Mouse (Mus musculus) liver, embryonic 14.5 days (tissue): ENCODE measurements around the gene Lrrc8a. TPM values are rescaled to one million over a fixed set of nuclear protein-coding genes. Genes with fewer than 3 reads are reported as not detected.

Experiments
- ATAC-seq: fragments of 200-750 bp; cut with Nextera tagmentation; 2 replicates; pipeline ENCODE4 v1.8.0; 2017; ENCODE audit warnings: moderate number of reproducible peaks, mild to moderate bottlenecking, moderate library complexity; ENCODE audit not compliant: insufficient read depth
- DNase-seq, 3 experiments: peaks; one replicate each; pipeline ENCODE4 v3.0.0-alpha.2; 2012 to 2013; ENCODE audit warnings: low read depth in 3 of 3, low spot score in 3 of 3
- H3K27ac ChIP-seq: fragments of 300-500 bp; sonication (generic); 2 replicates; pipeline ENCODE4 v1.5.1; 2014; ENCODE audit warnings: moderate library complexity, mild to moderate bottlenecking, control low read depth, inconsistent platforms
- H3K27me3 ChIP-seq: fragments of 300-500 bp; sonication (generic); 2 replicates; pipeline ENCODE4 v1.6.1; 2014; ENCODE audit warnings: mild to moderate bottlenecking, low read length, moderate library complexity; ENCODE audit not compliant: control insufficient read depth, insufficient read depth
- H3K36me3 ChIP-seq: fragments of 300-500 bp; sonication (generic); replicated peaks from 2 replicates; pipeline ENCODE4 v1.6.1; 2014; ENCODE audit warnings: low read depth; ENCODE audit not compliant: control insufficient read depth, insufficient read depth
- H3K4me1 ChIP-seq, 2 experiments: fragments of 200-500 bp in 1 of 2; fragments of 300-500 bp in 1 of 2; sonication (generic) in 1 of 2; replicated peaks; 2 replicates each; pipeline ENCODE4 v1.6.1; 2012 to 2014; ENCODE audit warnings: antibody characterized with exemption in 1 of 2, inconsistent platforms in 1 of 2, low read length in 1 of 2; ENCODE audit not compliant: control insufficient read depth in 2 of 2, insufficient read depth in 2 of 2
- H3K4me2 ChIP-seq: fragments of 300-500 bp; sonication (generic); 2 replicates; pipeline ENCODE4 v1.6.1; 2014; ENCODE audit warnings: low read depth, mild to moderate bottlenecking, control low read depth, moderate library complexity
- H3K4me3 ChIP-seq, 2 experiments: fragments of 200-500 bp in 1 of 2; fragments of 300-500 bp in 1 of 2; sonication (generic) in 1 of 2; 2 replicates each; pipeline ENCODE4 v1.5.1; 2012 to 2014; ENCODE audit warnings: low read depth in 2 of 2, low read length in 2 of 2, mild to moderate bottlenecking in 2 of 2, control low read depth in 1 of 2, inconsistent platforms in 1 of 2, moderate library complexity in 1 of 2; ENCODE audit not compliant: insufficient read depth in 1 of 2
- H3K9ac ChIP-seq: fragments of 300-500 bp; sonication (generic); replicated peaks from 2 replicates; pipeline ENCODE4 v1.6.1; 2014; ENCODE audit warnings: mild to moderate bottlenecking, control low read depth, moderate library complexity
- H3K9me3 ChIP-seq: fragments of 300-500 bp; sonication (generic); 2 replicates; pipeline ENCODE4 v1.6.1; 2016; ENCODE audit warnings: low read length, mixed read lengths; ENCODE audit not compliant: control insufficient read depth
- CTCF ChIP-seq: IDR thresholded peaks from 2 replicates; pipeline ENCODE4 v1.5.1; 2016; ENCODE audit warnings: antibody characterized with exemption, low read depth, control low read depth
- EP300 ChIP-seq: IDR thresholded peaks from 2 replicates; pipeline ENCODE4 v1.6.1; 2016; ENCODE audit warnings: antibody characterized with exemption, low read depth
- WGBS: fragments of 180-500 bp; shearing (Covaris S2); extraction: QIAGEN DNeasy Blood & Tissue Kit; methylation state at CpG from one replicate; pipeline ENCODE4 v1.1.7; 2014; ENCODE audit not compliant: insufficient replicate concordance; 5-methylcytosine and 5-hydroxymethylcytosine counted together
- polyA plus RNA-seq, 2 experiments: library from polyadenylated mRNA; depleted of rRNA in 1 of 2; stranded (reverse) in 1 of 2; unstranded in 1 of 2; fragments of >200 nt; fragmentation: Nextera tagmentation in 1 of 2; extraction: Ambion mirVana in 1 of 2; gene quantifications; 2 replicates each; pipeline versions ENCODE4 v1.2.1 to v1.2.3; 2012 to 2014

Gene Lrrc8a
- polyA plus RNA-seq, 2 experiments = 3.4 to 10.8 TPM

DNA sequence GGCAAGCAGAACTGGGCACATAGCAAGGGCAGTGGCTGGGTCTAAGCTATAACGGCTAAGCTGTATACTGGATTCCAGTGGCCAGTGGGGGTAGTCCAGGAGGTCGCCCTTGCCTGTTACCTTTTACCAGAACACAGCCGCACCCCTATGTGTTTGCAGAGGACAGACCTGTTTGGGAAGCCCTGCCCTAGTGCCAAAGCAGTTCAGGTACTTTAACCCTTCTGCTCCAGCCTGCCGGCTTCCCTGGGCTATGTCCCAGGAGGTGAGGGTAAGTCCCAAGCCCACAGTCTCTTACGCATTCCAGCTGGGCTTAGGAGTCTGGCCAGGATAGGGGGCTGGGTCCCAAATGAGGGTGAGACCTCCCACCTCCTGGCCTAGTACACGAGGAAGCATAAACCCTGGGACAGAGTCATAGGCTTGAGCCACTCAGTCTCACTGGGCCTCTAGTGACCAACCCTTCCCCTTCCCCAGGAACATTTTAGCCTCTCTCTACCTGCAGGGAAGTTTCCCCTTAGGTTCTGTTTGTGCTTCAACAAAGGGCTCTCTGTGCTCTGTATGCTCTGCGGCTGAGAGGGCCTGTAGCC is 7.2 kb downstream of the Lrrc8a start:
- H3K4me1 ChIP-seq = peaks cover under 1 to 12% of the 10 kb centered on the region in 2 experiments
- no peak for ATAC-seq
- H3K9me3 ChIP-seq = no peaks in the 10 kb centered on the region
- 71% methylated on average over 7 of the region's 7 CpGs for WGBS
- no peak overlapping the region for H3K9ac ChIP-seq
- H3K36me3 ChIP-seq = peaks cover 16% of the 10 kb centered on the region
- TF ChIP-seq CTCF (no peak), EP300 (no peak)
- no peak overlapping the region for H3K27ac ChIP-seq
- no peaks in the 10 kb centered on the region for H3K27me3 ChIP-seq
- DNase-seq = no peak
- H3K4me2 ChIP-seq = no peak overlapping the region
- H3K4me3 ChIP-seq = no peak overlapping the region

DNA sequence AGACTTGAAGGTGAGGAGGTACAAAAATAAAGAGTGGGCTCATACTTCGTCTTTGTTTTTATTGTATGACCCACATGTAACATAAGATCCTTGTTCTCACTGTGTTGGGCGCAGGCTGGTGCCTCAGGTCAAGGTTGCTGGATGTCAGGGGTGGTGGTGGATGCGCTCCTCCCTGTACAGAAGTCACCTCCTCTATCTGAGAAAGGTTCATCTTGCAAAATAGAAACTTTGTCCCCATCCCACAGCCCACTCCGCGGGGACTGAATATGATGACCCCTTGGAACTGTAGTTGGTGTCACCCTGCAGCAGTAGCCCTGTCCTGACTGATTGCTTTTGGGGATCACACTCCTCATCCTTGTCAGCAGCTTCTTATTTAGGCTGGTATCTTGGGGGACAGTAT is 9.5 kb downstream of the Lrrc8a start:
- no peaks in the 10 kb centered on the region for H3K27me3 ChIP-seq
- no peak overlapping the region for H3K9ac ChIP-seq
- no peak overlapping the region for H3K27ac ChIP-seq
- H3K4me1 ChIP-seq = peaks cover 6 to 10% of the 10 kb centered on the region in 2 experiments; a peak in 3 of 4 replicates
- H3K4me3 ChIP-seq = no peak overlapping the region
- no peaks in the 10 kb centered on the region for H3K9me3 ChIP-seq
- DNase-seq (no peak), ATAC-seq (no peak)
- 77% methylated on average over 5 of the region's 5 CpGs for WGBS
- TF ChIP-seq EP300 (no peak), CTCF (no peak)
- H3K4me2 ChIP-seq = no peak overlapping the region
- peaks cover 6% of the 10 kb centered on the region for H3K36me3 ChIP-seq

DNA sequence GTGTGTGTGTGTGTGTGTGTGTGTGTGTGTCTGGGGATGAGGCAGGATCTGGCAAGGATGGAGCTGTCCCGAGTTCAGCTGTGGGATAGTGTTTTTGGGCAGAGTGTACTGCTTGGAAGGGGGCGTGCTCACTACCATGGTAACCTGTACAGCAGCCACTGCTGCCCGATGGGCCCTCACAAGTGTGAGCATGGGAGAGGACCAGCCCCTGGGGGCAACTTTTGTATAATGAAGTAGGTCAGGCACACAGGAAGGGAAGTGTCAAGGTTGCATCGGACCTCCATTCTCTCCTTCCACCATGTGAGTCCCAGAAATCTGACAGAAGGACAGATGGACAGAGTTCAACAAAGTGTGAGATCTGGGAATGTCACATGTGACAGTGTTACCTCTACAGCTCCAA is 10.2 kb downstream of the Lrrc8a start:
- Histone ChIP-seq H3K27me3 (no peaks in the 10 kb centered on the region), H3K4me2 (no peak overlapping the region), H3K4me3 (no peak overlapping the region), H3K27ac (no peak overlapping the region), H3K9ac (no peak overlapping the region), H3K9me3 (no peaks in the 10 kb centered on the region), H3K36me3 (peaks cover 6% of the 10 kb centered on the region), H3K4me1 (peaks cover 6 to 10% of the 10 kb centered on the region in 2 experiments; a peak in 3 of 4 replicates)
- DNase-seq (no peak), ATAC-seq (no peak)
- TF ChIP-seq EP300 = no peak
- no peak for TF ChIP-seq CTCF
- 74% methylated on average over 4 of the region's 4 CpGs for WGBS

DNA sequence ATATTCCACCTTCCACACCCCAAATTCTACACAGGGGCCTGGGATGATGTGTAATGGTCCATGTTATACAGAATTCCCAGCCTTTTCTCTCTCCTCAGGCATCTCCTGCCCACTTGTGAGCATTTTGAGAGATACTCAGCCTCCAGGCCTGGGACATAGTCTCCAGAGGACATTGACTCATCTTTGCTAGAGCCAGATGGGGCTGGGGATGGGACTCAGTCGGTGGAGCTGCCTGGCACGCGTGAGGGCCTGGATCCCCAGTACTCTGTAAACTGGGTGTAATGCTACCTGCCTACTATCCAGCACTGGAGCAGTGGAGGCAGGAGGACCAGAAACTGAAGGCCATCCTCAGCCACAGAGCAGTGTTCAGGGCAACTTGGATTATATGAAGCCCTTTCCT is 11.7 kb downstream of the Lrrc8a start:
- no peak overlapping the region for H3K4me2 ChIP-seq

DNA sequence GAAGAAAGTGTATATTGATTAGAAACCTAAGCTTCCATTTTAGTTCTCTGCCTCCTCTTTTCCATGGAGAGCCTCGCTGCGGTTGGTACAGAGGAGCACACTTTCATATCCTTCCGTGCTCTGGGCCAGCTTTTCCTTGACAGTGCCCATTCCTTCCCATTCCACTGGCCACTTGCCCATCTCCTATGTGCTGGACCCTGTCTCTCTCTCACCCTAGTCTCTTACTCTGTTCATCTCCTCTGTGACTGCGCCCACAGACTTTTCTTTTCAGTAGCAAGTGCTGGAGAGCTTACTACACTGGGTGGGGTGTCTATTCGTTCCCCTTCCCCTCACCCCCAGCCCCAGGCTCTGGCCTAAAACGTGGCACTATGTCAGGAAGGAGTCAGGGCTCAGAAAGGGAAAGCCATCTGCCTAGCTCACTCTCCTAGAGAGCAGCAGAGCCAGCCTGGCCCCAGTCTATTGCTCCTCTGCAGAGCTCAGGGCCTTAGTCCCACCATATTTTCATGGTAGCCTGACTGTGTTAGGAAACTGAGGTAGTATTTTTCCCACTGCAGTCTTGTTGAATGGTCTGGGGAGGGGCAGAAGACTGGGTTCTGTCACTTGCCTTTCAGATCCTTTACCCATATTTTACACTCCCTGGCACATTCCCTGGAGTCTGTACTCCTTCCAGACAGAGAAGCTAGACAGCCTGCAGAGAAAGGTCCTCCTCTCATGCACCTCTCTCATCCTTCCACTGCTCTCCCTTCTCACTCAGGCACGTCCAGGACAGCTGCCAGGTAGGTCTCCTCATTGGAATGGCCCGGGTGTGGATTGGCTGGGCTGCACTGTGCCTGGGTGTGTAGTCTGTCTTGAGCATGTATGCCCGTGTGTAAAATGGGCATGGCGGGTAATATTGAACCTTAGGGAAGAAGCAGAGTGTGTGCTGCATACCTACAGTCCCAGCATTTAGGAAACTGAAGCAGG is 12.9 kb downstream of the Lrrc8a start:
- Histone ChIP-seq H3K4me3 (no peak overlapping the region), H3K36me3 (peaks cover 4% of the 10 kb centered on the region), H3K9ac (no peak overlapping the region), H3K9me3 (no peaks in the 10 kb centered on the region), H3K27ac (no peak overlapping the region), H3K27me3 (no peaks in the 10 kb centered on the region), H3K4me1 (peaks cover 6 to 10% of the 10 kb centered on the region in 2 experiments; a peak in 3 of 4 replicates), H3K4me2 (no peak overlapping the region)
- 79% methylated on average over 10 of the region's 10 CpGs for WGBS
- DNase-seq = no peak
- no peak for ATAC-seq
- TF ChIP-seq CTCF (no peak), EP300 (no peak)

More for the DNA sequence above, 11.7 kb downstream of the Lrrc8a start:
- Histone ChIP-seq H3K4me1 (peaks cover 6 to 10% of the 10 kb centered on the region in 2 experiments; a peak in 3 of 4 replicates), H3K9ac (no peak overlapping the region), H3K27ac (no peak overlapping the region), H3K36me3 (no peaks in the 10 kb centered on the region; the same call in none of the 2 replicates), H3K27me3 (no peaks in the 10 kb centered on the region), H3K4me3 (no peak overlapping the region), H3K9me3 (no peaks in the 10 kb centered on the region)
- no peak for DNase-seq
- 89% methylated on average over 3 of the region's 3 CpGs for WGBS
- TF ChIP-seq EP300 = no peak
- no peak for TF ChIP-seq CTCF
- no peak for ATAC-seq
